Mouse (Mus musculus): ENCODE results near the gene Clic6. TPM values are rescaled to one million over a fixed set of nuclear protein-coding genes. Genes with fewer than 3 reads are reported as not detected.
"Not testable (repeated sequence)": the region's sequence is repeated elsewhere in the genome, so short reads cannot be mapped to it uniquely, and the experiment has no call there.

Gene Clic6
- polyA plus RNA-seq, 1 experiment from 2014 or later: 11.5 TPM

- no peak overlapping the region for H3K4me3 ChIP-seq
- no peaks in the 10 kb centered on the region for H3K4me1 ChIP-seq (replicated peaks)
- no peak overlapping the region for H3K4me2 ChIP-seq
- no peak overlapping the region for H3K27ac ChIP-seq
- no peak overlapping the region for H3K9ac ChIP-seq
- no peak for ATAC-seq (ENCODE audit: low FRiP score)
- 0 out of 2 replicates have a peak, but pooled peaks cover 4% of the 10 kb centered on the region for H3K27me3 ChIP-seq
- 77% methylated on average over 13 of the region's 13 CpGs for WGBS
- no peaks in the 10 kb centered on the region for H3K36me3 ChIP-seq
- H3K9me3 ChIP-seq: no peaks in the 10 kb centered on the region
Measured at GRCm38 (mm10) chr16:92510835-92511772, 25.6 kb downstream of the Clic6 start.

- Histone ChIP-seq H3K4me3 (no peak overlapping the region), H3K4me2 (no peak overlapping the region), H3K9ac (no peak overlapping the region), H3K27me3 (0 out of 2 replicates have a peak, but pooled peaks cover 4% of the 10 kb centered on the region), H3K36me3 (no peaks in the 10 kb centered on the region), H3K9me3 (no peaks in the 10 kb centered on the region), H3K27ac (no peak overlapping the region), H3K4me1 (replicated peaks) (no peaks in the 10 kb centered on the region)
- 58% methylated on average over 5 of the region's 5 CpGs for WGBS
- no peak for ATAC-seq (ENCODE audit: low FRiP score)
Measured at GRCm38 (mm10) chr16:92511773-92512391, 26.3 kb downstream of the Clic6 start.

- ATAC-seq (ENCODE audit: low FRiP score); H3K9me3 ChIP-seq; H3K27ac ChIP-seq; H3K4me3 ChIP-seq; H3K4me2 ChIP-seq; H3K9ac ChIP-seq; H3K27me3 ChIP-seq; H3K4me1 ChIP-seq (replicated peaks); H3K36me3 ChIP-seq: not testable (repeated sequence)
- 78% methylated on average over 9 of the region's 9 CpGs for WGBS
Measured at GRCm38 (mm10) chr16:92514896-92515295, 29.4 kb downstream of the Clic6 start.

- 0 out of 2 replicates have a peak, but pooled peaks cover 6% of the 10 kb centered on the region for H3K27me3 ChIP-seq
- H3K4me1 ChIP-seq (replicated peaks): no peaks in the 10 kb centered on the region
- no peaks in the 10 kb centered on the region for H3K36me3 ChIP-seq
- no peak overlapping the region for H3K9ac ChIP-seq
- ATAC-seq (ENCODE audit: low FRiP score): no peak
- no peak overlapping the region for H3K4me2 ChIP-seq
- no peak overlapping the region for H3K4me3 ChIP-seq
- 91% methylated on average over 9 of the region's 9 CpGs for WGBS
- H3K9me3 ChIP-seq: no peaks in the 10 kb centered on the region
- H3K27ac ChIP-seq: no peak overlapping the region
Measured at GRCm38 (mm10) chr16:92516139-92516538, 30.6 kb downstream of the Clic6 start.

- WGBS: 58% methylated on average over 4 of the region's 4 CpGs
- no peaks in the 10 kb centered on the region for H3K36me3 ChIP-seq
- no peak for ATAC-seq (ENCODE audit: low FRiP score)
Measured at GRCm38 (mm10) chr16:92518718-92519117, 33.2 kb downstream of the Clic6 start.

GRCm38 (mm10) chr16:92519820-92520492 lies 34.4 kb downstream of the Clic6 start:
- H3K27ac ChIP-seq: no peak overlapping the region
- no peaks in the 10 kb centered on the region for H3K9me3 ChIP-seq
- H3K4me2 ChIP-seq: no peak overlapping the region
- H3K9ac ChIP-seq: no peak overlapping the region
- WGBS: 56% methylated on average over 13 of the region's 13 CpGs
- H3K36me3 ChIP-seq: no peaks in the 10 kb centered on the region
- no peak overlapping the region for H3K4me3 ChIP-seq
- H3K27me3 ChIP-seq: 0 out of 2 replicates have a peak, but pooled peaks cover 2% of the 10 kb centered on the region
- no peak for ATAC-seq (ENCODE audit: low FRiP score)
- peaks cover 2% of the 10 kb centered on the region; the same call in 1 of the 2 replicates for H3K4me1 ChIP-seq (replicated peaks)

More at GRCm38 (mm10) chr16:92518718-92519117, 33.2 kb downstream of the Clic6 start:
- Histone ChIP-seq H3K4me2 (no peak overlapping the region), H3K4me3 (no peak overlapping the region), H3K27me3 (0 out of 2 replicates have a peak, but pooled peaks cover 6% of the 10 kb centered on the region), H3K9ac (no peak overlapping the region), H3K9me3 (no peaks in the 10 kb centered on the region), H3K4me1 (replicated peaks) (no peaks in the 10 kb centered on the region), H3K27ac (no peak overlapping the region)

GRCm38 (mm10) chr16:92523351-92523750 lies 37.8 kb downstream of the Clic6 start:
- H3K36me3 ChIP-seq: no peaks in the 10 kb centered on the region
- 0 out of 2 replicates have a peak, but pooled peaks cover 2% of the 10 kb centered on the region for H3K27me3 ChIP-seq
- no peak overlapping the region for H3K4me3 ChIP-seq
- 84% methylated on average over 8 of the region's 8 CpGs for WGBS
- H3K9ac ChIP-seq: no peak overlapping the region
- no peaks in the 10 kb centered on the region for H3K9me3 ChIP-seq
- ATAC-seq (ENCODE audit: low FRiP score): no peak
- peaks cover 7% of the 10 kb centered on the region; the same call in 1 of the 2 replicates for H3K4me1 ChIP-seq (replicated peaks)
- H3K4me2 ChIP-seq: no peak overlapping the region
- H3K27ac ChIP-seq: no peak overlapping the region

GRCm38 (mm10) chr16:92524651-92525050 lies 39.1 kb downstream of the Clic6 start:
- Histone ChIP-seq H3K4me2 (no peak overlapping the region), H3K36me3 (no peaks in the 10 kb centered on the region), H3K4me1 (replicated peaks) (peaks cover 7% of the 10 kb centered on the region; the same call in 1 of the 2 replicates), H3K4me3 (no peak overlapping the region), H3K9ac (no peak overlapping the region), H3K9me3 (peaks cover 6% of the 10 kb centered on the region; the same call in 1 of the 2 replicates), H3K27me3 (0 out of 2 replicates have a peak, but pooled peaks cover 2% of the 10 kb centered on the region), H3K27ac (no peak overlapping the region)
- no peak for ATAC-seq (ENCODE audit: low FRiP score)
- WGBS: 77% methylated on average over 8 of the region's 8 CpGs

GRCm38 (mm10) chr16:92525919-92526318 lies 40.4 kb downstream of the Clic6 start:
- Histone ChIP-seq H3K4me1 (replicated peaks) (peaks cover 7% of the 10 kb centered on the region; the same call in 1 of the 2 replicates), H3K36me3 (no peaks in the 10 kb centered on the region), H3K9ac (no peak overlapping the region), H3K27me3 (no peaks in the 10 kb centered on the region), H3K27ac (no peak overlapping the region), H3K9me3 (peaks cover 9% of the 10 kb centered on the region), H3K4me2 (no peak overlapping the region), H3K4me3 (no peak overlapping the region)
- 76% methylated on average over 10 of the region's 10 CpGs for WGBS
- ATAC-seq (ENCODE audit: low FRiP score): no peak

GRCm38 (mm10) chr16:92535258-92535657 lies 49.7 kb downstream of the Clic6 start:
- Histone ChIP-seq H3K4me1 (replicated peaks) (no peaks in the 10 kb centered on the region), H3K36me3 (no peaks in the 10 kb centered on the region), H3K4me3 (no peak overlapping the region), H3K27ac (no peak overlapping the region), H3K9me3 (peaks cover 6% of the 10 kb centered on the region; the same call in 1 of the 2 replicates), H3K27me3 (no peaks in the 10 kb centered on the region), H3K9ac (no peak overlapping the region), H3K4me2 (no peak overlapping the region)
- no peak for ATAC-seq (ENCODE audit: low FRiP score)
- WGBS: 98% methylated on average over 2 of the region's 2 CpGs

- 76% methylated on average over 6 of the region's 6 CpGs for WGBS
- ATAC-seq (ENCODE audit: low FRiP score): no peak
- no peaks in the 10 kb centered on the region for H3K27me3 ChIP-seq
- H3K27ac ChIP-seq: no peak overlapping the region
- no peaks in the 10 kb centered on the region for H3K9me3 ChIP-seq
- no peak overlapping the region for H3K4me3 ChIP-seq
- no peak overlapping the region for H3K9ac ChIP-seq
- no peaks in the 10 kb centered on the region for H3K4me1 ChIP-seq (replicated peaks)
- H3K36me3 ChIP-seq: no peaks in the 10 kb centered on the region
- H3K4me2 ChIP-seq: no peak overlapping the region
Measured at GRCm38 (mm10) chr16:92538356-92538755, 52.8 kb downstream of the Clic6 start.

- no peak overlapping the region for H3K4me2 ChIP-seq
- no peaks in the 10 kb centered on the region for H3K9me3 ChIP-seq
- no peaks in the 10 kb centered on the region for H3K36me3 ChIP-seq
- H3K27ac ChIP-seq: no peak overlapping the region
- H3K9ac ChIP-seq: no peak overlapping the region
- no peak overlapping the region for H3K4me3 ChIP-seq
- no peak for ATAC-seq (ENCODE audit: low FRiP score)
- no peaks in the 10 kb centered on the region for H3K4me1 ChIP-seq (replicated peaks)
- no peaks in the 10 kb centered on the region for H3K27me3 ChIP-seq
- 63% methylated on average over 1 of the region's 1 CpGs for WGBS
Measured at GRCm38 (mm10) chr16:92544264-92544663, 58.7 kb downstream of the Clic6 start.

Measured in hindbrain, embryonic 13.5 days (tissue).